Mouse (Mus musculus) B cell, adult 2 months (primary cell): ENCODE results near the gene Dock4.

Source experiments
- DNase-seq, 2 experiments: peaks; one replicate each; pipeline ENCODE4 v3.0.0; 2022

Dock4 gene

GRCm38 (mm10) chr12:40893741-40894140 is 448.0 kb downstream of the Dock4 start:
- no peak for DNase-seq

- DNase-seq: no peak
Observed at GRCm38 (mm10) chr12:40894695-40895094, 448.9 kb downstream of the Dock4 start.
